Mouse (Mus musculus): ENCODE measurements at regions not wholly inside any gene's neighbourhood (a gene's known extent, or its start where the extent isn't known, plus 50 kb on each side); places are given as distances from the start of the nearest gene placed in this dataset.

DNA sequence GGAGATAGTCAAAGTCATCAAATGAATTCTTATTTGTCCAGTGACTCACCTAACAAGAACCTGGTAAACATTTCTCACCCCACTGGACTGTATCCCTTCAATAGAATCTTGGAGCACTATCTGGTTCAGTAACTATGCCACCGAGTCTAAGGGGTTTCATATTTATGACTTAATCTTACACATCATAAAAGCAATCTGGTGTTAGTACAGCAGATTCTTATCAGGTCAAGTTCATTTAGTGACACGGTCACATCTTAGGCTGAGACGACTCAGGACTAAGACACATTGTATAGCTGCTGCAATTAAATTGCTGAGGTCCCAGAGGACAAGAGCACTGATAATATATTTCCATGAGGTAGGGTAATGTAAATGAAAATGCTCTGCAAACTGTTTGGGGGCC, 57.4 kb upstream of the Tmem26 start:
- H3K9me3 ChIP-seq (ENCODE audit: control insufficient read depth, low read length): no peaks in the 10 kb centered on the region
- H3K9ac ChIP-seq (ENCODE audit: low read length): no peak overlapping the region
- no peaks in the 10 kb centered on the region for H3K4me1 ChIP-seq (ENCODE audit: control insufficient read depth, insufficient read depth, low read length)
- H3K4me3 ChIP-seq (ENCODE audit: low read depth, low read length): no peak overlapping the region
- no peak overlapping the region for H3K4me2 ChIP-seq
- H3K27me3 ChIP-seq (ENCODE audit: control insufficient read depth, insufficient read depth, low read length): no peaks in the 10 kb centered on the region
- ATAC-seq (ENCODE audit: low FRiP score): no peak
- H3K36me3 ChIP-seq (ENCODE audit: control insufficient read depth, insufficient read depth, low read length): no peaks in the 10 kb centered on the region
- no peak for DNase-seq (ENCODE audit: low spot score, missing footprints)
- WGBS: 91% methylated on average over 3 of the region's 3 CpGs
- no peak overlapping the region for H3K27ac ChIP-seq (ENCODE audit: low read depth, low read length)

DNA sequence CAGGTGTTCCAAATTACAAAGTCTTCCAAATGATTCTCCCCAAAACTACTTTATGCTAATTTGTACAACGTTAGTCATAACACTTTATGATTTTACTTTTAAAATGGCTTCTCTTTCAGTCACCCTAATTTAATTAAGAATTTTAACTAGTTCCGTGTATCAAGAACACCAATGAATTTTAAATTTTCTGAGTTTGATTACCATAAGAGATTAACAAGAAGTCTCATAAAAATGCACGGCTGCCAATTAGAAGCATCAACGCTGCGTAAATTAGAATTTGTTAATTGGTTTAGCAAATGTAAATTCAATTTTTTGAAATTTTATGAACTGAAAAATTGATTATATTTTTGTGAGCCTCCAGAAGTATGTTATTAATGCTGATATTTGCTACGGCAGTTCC, 54.1 kb upstream of the Tmem26 start:
- ATAC-seq (ENCODE audit: low FRiP score) (no peak), DNase-seq (ENCODE audit: low spot score, missing footprints) (no peak)
- Histone ChIP-seq H3K27me3 (ENCODE audit: control insufficient read depth, insufficient read depth, low read length) (no peaks in the 10 kb centered on the region), H3K4me3 (ENCODE audit: low read depth, low read length) (no peak overlapping the region), H3K9ac (ENCODE audit: low read length) (no peak overlapping the region), H3K27ac (ENCODE audit: low read depth, low read length) (no peak overlapping the region), H3K4me2 (no peak overlapping the region), H3K9me3 (ENCODE audit: control insufficient read depth, low read length) (no peaks in the 10 kb centered on the region), H3K4me1 (ENCODE audit: control insufficient read depth, insufficient read depth, low read length) (no peaks in the 10 kb centered on the region), H3K36me3 (ENCODE audit: control insufficient read depth, insufficient read depth, low read length) (no peaks in the 10 kb centered on the region)
- 91% methylated on average over 6 of the region's 6 CpGs for WGBS

DNA sequence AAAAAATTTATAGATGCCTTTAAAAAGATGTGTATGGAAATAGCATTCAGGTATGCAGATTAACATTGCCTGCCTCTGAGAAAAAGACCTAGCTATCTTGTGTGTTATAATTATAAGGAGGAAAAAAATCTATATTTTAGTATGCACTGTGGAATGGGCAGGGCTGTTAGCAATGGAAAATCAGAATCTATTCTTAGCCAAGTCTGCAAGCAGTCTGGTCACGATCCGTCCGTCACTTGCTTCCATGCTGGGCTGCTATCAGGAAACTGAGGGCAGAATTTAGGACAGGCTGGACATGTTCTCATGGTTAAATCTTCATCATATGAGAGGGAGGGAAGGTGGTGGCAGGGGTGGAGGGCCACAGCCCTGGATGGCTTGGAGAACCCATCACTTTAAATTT, 53.5 kb upstream of the Tmem26 start:
- Histone ChIP-seq H3K36me3 (ENCODE audit: control insufficient read depth, insufficient read depth, low read length) (no peaks in the 10 kb centered on the region), H3K27ac (ENCODE audit: low read depth, low read length) (no peak overlapping the region), H3K27me3 (ENCODE audit: control insufficient read depth, insufficient read depth, low read length) (no peaks in the 10 kb centered on the region), H3K4me1 (ENCODE audit: control insufficient read depth, insufficient read depth, low read length) (no peaks in the 10 kb centered on the region), H3K9me3 (ENCODE audit: control insufficient read depth, low read length) (no peaks in the 10 kb centered on the region), H3K4me3 (ENCODE audit: low read depth, low read length) (no peak overlapping the region), H3K9ac (ENCODE audit: low read length) (no peak overlapping the region), H3K4me2 (no peak overlapping the region)
- no peak for DNase-seq (ENCODE audit: low spot score, missing footprints)
- ATAC-seq (ENCODE audit: low FRiP score): no peak
- 72% methylated on average over 3 of the region's 3 CpGs for WGBS

DNA sequence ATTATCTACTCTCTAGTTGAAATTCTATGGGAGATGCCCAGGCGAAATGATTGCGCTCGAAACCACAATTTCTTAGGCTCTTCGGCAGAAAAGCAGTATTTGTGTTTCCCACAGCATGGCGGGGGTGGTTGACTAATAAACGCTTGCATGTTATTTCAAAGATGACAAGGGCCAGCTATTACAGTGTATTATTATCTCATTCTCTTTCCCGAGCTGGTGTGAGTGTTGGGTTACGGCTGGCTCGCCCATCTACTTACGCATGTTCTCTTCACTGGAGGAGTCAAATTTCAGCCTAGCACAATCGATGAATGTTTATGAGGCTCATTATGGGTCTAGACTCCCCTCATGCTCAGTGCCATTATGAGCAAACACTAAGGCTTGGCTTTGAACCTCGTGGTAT, 51.2 kb upstream of the Tmem26 start:
- Histone ChIP-seq H3K9me3 (ENCODE audit: control insufficient read depth, low read length) (no peaks in the 10 kb centered on the region), H3K36me3 (ENCODE audit: control insufficient read depth, insufficient read depth, low read length) (no peaks in the 10 kb centered on the region), H3K9ac (ENCODE audit: low read length) (no peak overlapping the region), H3K4me3 (ENCODE audit: low read depth, low read length) (no peak overlapping the region), H3K4me1 (ENCODE audit: control insufficient read depth, insufficient read depth, low read length) (no peaks in the 10 kb centered on the region), H3K27ac (ENCODE audit: low read depth, low read length) (no peak overlapping the region), H3K27me3 (ENCODE audit: control insufficient read depth, insufficient read depth, low read length) (no peaks in the 10 kb centered on the region), H3K4me2 (no peak overlapping the region)
- no peak for DNase-seq (ENCODE audit: low spot score, missing footprints)
- ATAC-seq (ENCODE audit: low FRiP score): no peak
- 89% methylated on average over 12 of the region's 12 CpGs for WGBS

DNA sequence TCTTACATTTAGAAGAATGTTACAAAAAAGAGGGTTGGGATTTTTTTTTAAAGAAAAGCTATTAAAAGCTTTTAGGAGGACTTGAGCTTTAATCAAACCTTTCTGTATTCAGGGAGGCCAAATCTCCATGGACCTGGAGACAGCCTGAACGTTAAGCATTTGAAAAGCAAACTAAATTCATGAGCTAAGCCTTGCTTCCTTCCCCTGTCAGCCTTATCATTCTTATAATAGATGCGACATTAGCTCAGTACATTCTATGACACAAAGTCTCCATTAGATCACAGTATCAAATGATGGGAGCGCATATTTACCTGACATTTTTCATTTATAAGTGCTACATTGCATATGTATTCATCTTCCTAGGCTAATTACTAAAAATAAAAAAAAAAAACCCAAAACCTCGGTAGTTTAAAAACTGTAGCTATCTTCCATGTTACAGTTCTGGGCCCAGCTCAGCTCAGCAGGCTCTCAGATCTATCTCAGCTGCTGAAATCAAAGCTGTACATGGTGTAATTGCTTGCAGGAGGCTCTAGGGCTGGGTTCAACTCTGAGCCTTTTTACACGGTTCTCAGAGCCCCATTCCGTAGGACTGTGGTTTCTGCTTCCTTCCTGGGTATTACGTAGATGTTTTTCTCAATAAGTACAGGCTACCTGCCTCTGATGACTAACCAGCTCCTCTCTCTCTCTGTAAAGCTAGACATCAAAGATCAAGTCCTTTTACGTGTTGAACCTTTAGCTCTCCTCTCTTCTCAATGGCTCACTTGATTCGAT, 50.2 kb upstream of the Tmem26 start:
- Histone ChIP-seq H3K36me3 (ENCODE audit: control insufficient read depth, insufficient read depth, low read length) (no peaks in the 10 kb centered on the region), H3K4me1 (ENCODE audit: control insufficient read depth, insufficient read depth, low read length) (no peaks in the 10 kb centered on the region), H3K27me3 (ENCODE audit: control insufficient read depth, insufficient read depth, low read length) (no peaks in the 10 kb centered on the region), H3K27ac (ENCODE audit: low read depth, low read length) (no peak overlapping the region), H3K4me2 (no peak overlapping the region), H3K9ac (ENCODE audit: low read length) (no peak overlapping the region), H3K9me3 (ENCODE audit: control insufficient read depth, low read length) (no peaks in the 10 kb centered on the region), H3K4me3 (ENCODE audit: low read depth, low read length) (no peak overlapping the region)
- WGBS: 78% methylated on average over 9 of the region's 9 CpGs
- ATAC-seq (ENCODE audit: low FRiP score): no peak
- DNase-seq (ENCODE audit: low spot score, missing footprints): no peak
